Mouse (Mus musculus) erythroblast, embryonic 14.5 days (primary cell): ENCODE results near the gene Hs3st5.

Experiments
- GATA1 ChIP-seq: IDR thresholded peaks from 2 replicates; pipeline ENCODE4 v1.6.1; 2012; ENCODE audit warnings: low read length, inconsistent platforms, mixed read lengths
- TAL1 ChIP-seq: IDR thresholded peaks from 3 replicates; pipeline ENCODE4 v1.6.1; 2012; ENCODE audit warnings: low read length, inconsistent platforms, mixed read lengths

DNA sequence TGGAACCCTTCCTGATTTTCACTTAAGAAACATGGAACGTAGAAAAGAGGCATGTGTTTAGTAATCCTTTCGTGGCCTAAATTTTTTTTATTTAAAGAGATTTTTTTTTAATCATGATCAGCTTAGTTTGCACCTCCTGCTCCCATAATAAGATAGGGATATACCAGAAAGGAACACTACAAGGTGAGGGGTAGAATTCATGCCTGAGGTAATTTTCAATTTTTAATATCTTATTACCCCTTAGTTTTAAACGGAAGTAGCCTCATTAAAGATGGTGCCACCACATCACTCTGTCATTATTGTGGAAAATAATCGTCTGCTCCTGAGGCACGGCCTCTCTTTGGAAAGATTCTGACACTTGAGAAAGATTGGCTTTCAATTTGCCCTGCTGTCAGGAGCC is 299.2 kb downstream of the Hs3st5 start:
- TF ChIP-seq GATA1 = no peak
- TF ChIP-seq TAL1 = no peak
